Mouse (Mus musculus): ENCODE results near the gene Mcoln2. TPM values are rescaled to one million over a fixed set of nuclear protein-coding genes. Genes with fewer than 3 reads are reported as not detected.

Gene Mcoln2
- 1.5 TPM for polyA plus RNA-seq (2014; fragmentation: Illumina TruSeq; extraction: RNeasy Lipid Tissue Mini Kit (QIAGEN cat#74804); ENCODE audit: insufficient read depth, low read depth, low replicate concordance)

DNA sequence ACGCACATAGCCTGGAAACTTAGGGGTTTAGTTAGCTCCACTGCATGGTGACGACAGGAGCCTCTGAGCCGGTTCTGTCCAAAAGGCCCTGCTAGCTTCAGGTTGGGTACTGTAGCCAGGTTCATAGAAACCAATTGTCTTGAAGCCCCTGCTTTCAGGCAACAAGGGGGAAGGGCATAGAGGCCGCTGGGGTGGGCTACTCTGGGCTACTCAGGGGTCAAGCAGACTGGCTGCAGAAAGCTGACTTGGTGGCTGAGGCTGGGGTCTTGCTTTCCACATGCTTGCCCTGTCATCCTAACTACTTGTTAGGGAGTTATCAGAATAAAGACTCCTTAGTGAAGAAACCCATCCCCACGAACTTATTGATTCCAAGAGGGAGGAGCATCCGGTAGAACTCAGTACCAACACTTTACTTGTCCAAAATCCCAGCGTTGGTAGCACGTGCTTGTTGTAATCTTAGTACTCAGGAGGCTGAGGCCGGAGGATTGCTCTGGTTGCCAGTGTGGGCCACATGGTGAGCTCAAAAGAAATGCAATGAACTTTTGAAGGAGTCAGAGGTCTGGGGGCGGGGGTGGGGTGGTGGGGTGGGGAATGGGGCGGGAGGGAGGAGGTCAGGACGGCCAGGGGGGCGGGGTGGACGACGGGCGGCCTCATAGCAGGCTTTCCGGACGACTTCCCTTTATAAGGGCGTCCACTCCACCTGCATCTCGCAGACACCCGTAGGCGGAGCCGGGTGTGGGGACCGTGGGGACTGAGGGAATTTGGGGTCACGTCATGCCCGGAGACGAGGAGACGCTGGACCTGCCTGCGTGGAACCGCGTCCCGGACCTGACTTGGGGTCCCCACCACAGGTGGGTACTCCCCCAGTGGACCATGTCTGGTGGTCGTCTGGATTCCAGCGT, at the start of gene Mcoln2:
Gene Mcoln2, plus strand, starts transcription at position 678 of the 902 bp plus-strand sequence.

DNA sequence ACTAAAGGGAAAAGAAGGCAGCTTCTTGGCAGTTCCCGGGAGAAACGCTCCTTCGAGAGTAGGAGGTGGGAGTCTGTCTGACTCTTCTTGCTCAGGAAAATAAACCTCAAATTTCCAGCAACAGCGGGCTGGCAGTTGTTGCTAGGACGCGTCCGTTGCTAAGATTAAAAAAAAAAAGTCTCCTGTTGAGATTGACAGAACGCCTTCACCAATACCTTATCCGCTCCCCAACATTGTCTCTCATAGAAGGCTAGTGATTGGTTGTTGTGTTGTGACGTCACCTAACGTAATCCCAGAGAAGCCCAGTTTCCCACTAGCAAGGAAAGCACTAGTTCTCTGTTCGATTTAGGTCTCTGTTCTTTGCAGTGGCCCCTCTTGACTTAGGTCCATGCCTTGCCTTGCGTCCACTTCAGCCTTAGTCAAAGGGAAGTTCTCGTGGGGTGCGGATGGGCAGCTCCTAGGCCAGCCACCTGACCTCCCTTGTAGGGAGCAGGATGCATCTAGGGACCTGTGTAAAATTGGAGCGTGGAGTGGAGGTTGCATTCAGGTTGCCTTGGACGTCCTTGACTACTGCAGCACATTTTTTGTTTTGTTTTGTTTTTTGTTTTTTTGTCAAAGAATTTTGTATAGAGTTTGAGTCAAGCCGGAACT, 41.6 kb upstream of the Mcoln2 start, which contains the start of gene Wdr63:
Gene Wdr63, minus strand, starts transcription at position 210 of the 651 bp plus-strand sequence.

DNA sequence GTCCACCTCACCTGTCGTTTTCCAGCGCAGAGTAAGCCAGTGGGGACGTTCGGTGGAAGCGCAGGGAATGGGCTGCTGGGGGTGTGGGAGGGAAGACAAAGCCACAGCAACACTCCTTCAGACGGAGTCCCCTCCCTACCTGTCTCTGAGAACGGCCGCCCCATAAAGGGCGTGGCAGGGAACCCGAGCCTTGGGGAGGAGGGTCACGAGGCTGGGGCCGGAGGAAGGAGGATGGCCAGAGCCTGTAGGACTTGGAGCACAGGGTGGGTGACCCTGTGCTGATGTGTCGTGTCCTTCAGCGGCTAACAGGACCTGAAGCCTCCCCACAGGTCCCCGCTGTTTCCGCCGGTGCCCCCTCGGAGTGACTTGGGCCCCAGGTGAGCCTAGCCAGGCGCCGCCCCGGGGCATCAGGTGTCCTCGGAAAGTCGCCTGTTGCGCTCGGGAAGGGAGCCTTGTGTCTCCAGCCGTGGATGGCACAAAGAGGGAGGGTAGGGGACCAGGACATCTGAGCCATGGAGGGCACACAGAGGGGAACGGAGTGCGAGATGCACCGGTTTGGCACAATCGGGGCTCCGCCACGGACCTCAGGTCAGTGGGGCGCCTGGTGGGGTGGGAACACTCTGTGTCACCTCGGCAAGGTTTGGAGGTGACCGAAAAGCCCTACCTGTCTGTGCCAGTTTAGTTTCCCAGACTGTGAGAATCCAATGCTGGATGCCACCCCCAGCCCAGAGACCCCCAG, 32.2 kb upstream of the Mcoln2 start, which contains the start of gene Mcoln3:
Gene Mcoln3, plus strand, starts transcription at position 193 of the 739 bp plus-strand sequence.

DNA sequence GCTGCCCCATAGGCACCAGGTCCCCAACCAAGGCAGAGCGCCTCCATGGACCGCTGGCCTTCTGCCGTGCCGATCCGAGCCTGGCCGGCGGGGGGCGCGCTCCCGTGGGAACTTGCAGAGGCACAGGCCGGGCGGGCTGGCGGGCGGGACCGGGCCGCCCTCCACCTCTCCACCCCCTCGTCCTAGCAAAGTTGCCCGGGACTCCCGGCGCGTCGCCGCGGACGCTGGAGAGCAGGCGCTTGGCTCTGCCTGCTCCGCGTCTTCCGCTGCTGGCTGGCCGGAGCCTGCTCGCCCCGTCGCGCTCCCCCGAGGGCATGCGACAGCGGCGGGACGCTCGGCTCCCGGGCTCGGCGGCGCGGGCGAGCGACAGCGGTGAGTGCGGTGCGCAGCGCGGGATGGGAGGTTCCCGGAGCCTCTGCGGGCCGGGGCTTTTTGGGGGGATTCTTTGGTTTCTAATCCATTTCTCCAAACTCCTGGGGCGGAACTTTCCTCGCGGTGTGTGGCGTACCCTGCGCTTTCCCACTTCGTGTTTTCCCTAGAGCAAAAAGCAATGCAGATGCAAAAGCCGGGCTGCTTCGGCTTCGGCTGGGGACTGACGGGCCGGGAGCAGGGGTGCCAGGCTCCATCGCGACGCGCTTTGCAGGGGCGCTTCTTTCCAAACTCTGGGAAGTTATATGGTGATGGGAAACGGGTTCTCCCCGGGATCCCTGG, 71.3 kb downstream of the Mcoln2 start, which contains the start of gene Lpar3:
Gene Lpar3, plus strand, starts transcription at position 188 of the 711 bp plus-strand sequence.

Other genes with a start within 250 kb of the Mcoln2 start
- gene Bcl10, start 227.0 kb upstream of the Mcoln2 start, polyA plus RNA-seq (2014; fragmentation: Illumina TruSeq; extraction: RNeasy Lipid Tissue Mini Kit (QIAGEN cat#74804); ENCODE audit: insufficient read depth, low read depth, low replicate concordance): 31.4 TPM
- gene 2410004B18Rik, start 211.8 kb upstream of the Mcoln2 start, polyA plus RNA-seq (2014; fragmentation: Illumina TruSeq; extraction: RNeasy Lipid Tissue Mini Kit (QIAGEN cat#74804); ENCODE audit: insufficient read depth, low read depth, low replicate concordance): 26.5 TPM
- 4.7 TPM for gene Syde2, start 162.0 kb upstream of the Mcoln2 start, polyA plus RNA-seq (2014; fragmentation: Illumina TruSeq; extraction: RNeasy Lipid Tissue Mini Kit (QIAGEN cat#74804); ENCODE audit: insufficient read depth, low read depth, low replicate concordance)
- 6.9 TPM for gene Wdr63, start 41.7 kb upstream of the Mcoln2 start, polyA plus RNA-seq (2014; fragmentation: Illumina TruSeq; extraction: RNeasy Lipid Tissue Mini Kit (QIAGEN cat#74804); ENCODE audit: insufficient read depth, low read depth, low replicate concordance)
- 5.0 TPM for gene Mcoln3, start 32.4 kb upstream of the Mcoln2 start, polyA plus RNA-seq (2014; fragmentation: Illumina TruSeq; extraction: RNeasy Lipid Tissue Mini Kit (QIAGEN cat#74804); ENCODE audit: insufficient read depth, low read depth, low replicate concordance)
- 10.1 TPM for gene Lpar3, start 71.1 kb downstream of the Mcoln2 start, polyA plus RNA-seq (2014; fragmentation: Illumina TruSeq; extraction: RNeasy Lipid Tissue Mini Kit (QIAGEN cat#74804); ENCODE audit: insufficient read depth, low read depth, low replicate concordance)

Data from lung, adult 10 weeks (tissue).